Comparison of ENCODE assay signal across 15 mouse cellular contexts in the genomic region with DNA sequence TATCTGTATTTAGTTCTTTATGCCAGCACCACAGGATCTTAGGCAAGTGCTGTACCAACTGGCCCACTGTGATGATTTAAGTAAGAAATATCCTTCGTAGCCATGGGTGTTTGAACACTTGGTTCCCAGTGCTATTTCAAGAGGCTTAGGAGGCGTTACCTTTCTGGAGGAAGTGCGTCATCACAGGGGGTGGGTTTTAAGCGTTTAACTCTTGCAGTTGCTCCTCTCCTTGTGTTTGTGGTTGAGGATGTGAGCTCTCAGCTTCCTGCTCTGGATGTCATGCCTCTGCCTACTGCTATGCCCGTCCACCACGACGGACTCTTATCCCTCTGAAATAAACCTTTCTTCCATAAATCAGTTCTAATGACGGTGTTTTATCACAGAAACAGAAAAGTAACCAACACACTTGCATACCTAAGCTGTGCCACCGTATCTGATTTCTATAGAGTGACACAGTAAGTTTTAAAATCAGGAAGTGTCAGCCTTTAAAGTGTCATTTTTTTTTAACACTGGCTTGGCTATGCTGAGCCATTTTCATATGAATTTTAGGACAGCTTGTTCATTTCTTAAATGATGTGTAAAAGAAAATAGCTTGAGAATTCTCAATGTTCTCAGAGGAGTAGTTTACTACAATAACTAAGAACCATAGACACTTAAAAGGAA. TPM values are rescaled to one million over a fixed set of nuclear protein-coding genes. Genes with fewer than 3 reads are reported as not detected.
A peak's percentile ranks its signal among the peaks of the same experiment; 100 is the strongest.
DNase-seq lines count a peak whose midpoint lies in the region; ATAC-seq and TF ChIP-seq lines count a peak whose summit lies in the region.
"Had no signal": no experiment of that assay in that cellular context is flagged by ENCODE, and none has a peak within 500 bp of the region (broad histone marks: within the 10 kb centered on the region; RNA-seq: fewer than 3 reads in every experiment).

No protein-coding gene starts in this region.

- no peak overlapping the region for H3K9ac ChIP-seq in liver, embryonic 12.5 days
- no peak overlapping the region for H3K9ac ChIP-seq in MEL (ENCODE audit: control insufficient read depth, low read depth, low read length, poor library complexity, severe bottlenecking)
- no peak overlapping the region for H3K9ac ChIP-seq in kidney, embryonic 16.5 days (replicated peaks; ENCODE audit: low read length)

- H3K79me2 ChIP-seq in MEL (ENCODE audit: control insufficient read depth, insufficient read depth, low read length, poor library complexity): no peaks in the 10 kb centered on the region

- H3K4me2 ChIP-seq in liver, embryonic 12.5 days: peak overlapping the region; percentile 32
- H3K4me2 ChIP-seq in kidney, embryonic 16.5 days (replicated peaks; ENCODE audit: low read depth, low read length): no peak overlapping the region
- H3K4me2 ChIP-seq: heart, embryonic 11.5 days had no signal

- H3K4me3 ChIP-seq in liver, embryonic 12.5 days: 0 out of 2 replicates have a peak overlapping the region, but pooled peaks have one; percentile 9
- H3K4me3 ChIP-seq in MEL (ENCODE audit: control insufficient read depth in 1 of 2, insufficient read depth in 1 of 2, low read depth in 2 of 2, low read length in 2 of 2): no peak overlapping the region
- no peak overlapping the region for H3K4me3 ChIP-seq in kidney, embryonic 16.5 days (ENCODE audit: low read length)
- H3K4me3 ChIP-seq in thymus, adult 2 months (ENCODE audit: control insufficient read depth, insufficient read depth, low read length): no peak overlapping the region

- H3K27me3 ChIP-seq in liver, embryonic 12.5 days (replicated peaks): peaks cover 14% of the 10 kb centered on the region; the same call in 1 of the 2 replicates
- peaks cover 4 to 8% of the 10 kb centered on the region in 2 experiments; a peak in 3 of 4 replicates for H3K27me3 ChIP-seq in MEL (ENCODE audit: control insufficient read depth in 1 of 2, insufficient read depth in 2 of 2, low read length in 2 of 2)
- no peaks in the 10 kb centered on the region for H3K27me3 ChIP-seq in kidney, embryonic 16.5 days (ENCODE audit: insufficient read depth, low read length)
- no peaks in the 10 kb centered on the region for H3K27me3 ChIP-seq in thymus, adult 2 months (ENCODE audit: control insufficient read depth, insufficient read depth, low read length)

- WGBS in liver, embryonic 12.5 days (ENCODE audit: insufficient replicate concordance): 49% methylated on average over 9 of the region's 9 CpGs
- 61% methylated on average over 9 of the region's 9 CpGs for WGBS in kidney, embryonic 16.5 days
- 32% methylated on average over 9 of the region's 9 CpGs for WGBS in thymus, adult 2 months

- no peak for DNase-seq in liver
- peak; percentile 63 for DNase-seq in MEL (ENCODE audit: low read depth, low spot score)
- DNase-seq in induced T-regulatory cell, adult 2 months (ENCODE audit: low read depth): peak; percentile 51
- no peak for DNase-seq in spleen, postnatal 14 days (ENCODE audit: low spot score in 2 of 2)
- no peak for DNase-seq in thymus, adult 2 months
- DNase-seq: cerebellum, adult 18-20 months; heart, postnatal 36 days; right cerebral cortex, postnatal 14 days; thymus, postnatal 36 days had no signal

- no peak for TF ChIP-seq RAD21 in MEL (IDR thresholded peaks at IDR 0.05; ENCODE audit: low read depth, low read length)

- TF ChIP-seq EP300 in MEL (IDR thresholded peaks at IDR 0.05; ENCODE audit: low read depth in 1 of 2, low read length in 2 of 2): no peak

- TF ChIP-seq CTCF in MEL (IDR thresholded peaks at IDR 0.05 in 2 of 3, conservative IDR thresholded peaks at IDR 0.05 in 1 of 3; ENCODE audit: control insufficient read depth in 1 of 3, insufficient read depth in 1 of 3, low read depth in 2 of 3, low read length in 3 of 3, poor library complexity in 1 of 3, severe bottlenecking in 1 of 3): no peak
- TF ChIP-seq CTCF in thymus, adult 2 months (IDR thresholded peaks at IDR 0.05; ENCODE audit: borderline replicate concordance, control insufficient read depth, extremely low read depth, insufficient read depth, low read length, poor library complexity): no peak

- H3K36me3 ChIP-seq in liver, embryonic 12.5 days: no peaks in the 10 kb centered on the region
- peaks cover 0 to 7% of the 10 kb centered on the region in 2 experiments; a peak in 2 of 4 replicates for H3K36me3 ChIP-seq in MEL (ENCODE audit: control insufficient read depth in 1 of 2, insufficient read depth in 2 of 2, low read length in 2 of 2)
- no peaks in the 10 kb centered on the region for H3K36me3 ChIP-seq in kidney, embryonic 16.5 days (ENCODE audit: insufficient read depth, low read length)
- no peaks in the 10 kb centered on the region for H3K36me3 ChIP-seq in thymus, adult 2 months (ENCODE audit: control insufficient read depth, insufficient read depth, low read length)

- H3K27ac ChIP-seq in liver, embryonic 12.5 days: no peak overlapping the region
- no peak overlapping the region for H3K27ac ChIP-seq in MEL (ENCODE audit: control insufficient read depth, low read depth, low read length)
- H3K27ac ChIP-seq in kidney, embryonic 16.5 days (ENCODE audit: low read length): no peak overlapping the region
- no peak overlapping the region for H3K27ac ChIP-seq in thymus, adult 2 months (ENCODE audit: control insufficient read depth, insufficient read depth, low read length)
- H3K27ac ChIP-seq: kidney, postnatal 0 days had no signal

- ATAC-seq in liver, embryonic 12.5 days: no peak
- peak; percentile 95 for ATAC-seq in monocyte, adult 5-6 weeks (replicated peaks; ENCODE audit: insufficient number of reproducible peaks, low FRiP score, low TSS enrichment, poor library complexity, severe bottlenecking)
- no peak for ATAC-seq in kidney, embryonic 16.5 days (ENCODE audit: low FRiP score, low TSS enrichment)
- ATAC-seq: forebrain, embryonic 16.5 days had no signal

- peaks cover 21% of the 10 kb centered on the region for H3K4me1 ChIP-seq in liver, embryonic 12.5 days
- H3K4me1 ChIP-seq in MEL (ENCODE audit: control insufficient read depth in 1 of 2, insufficient read depth in 2 of 2, low read length in 2 of 2): peaks cover 3 to 12% of the 10 kb centered on the region in 2 experiments; a peak in 2 of 4 replicates
- H3K4me1 ChIP-seq in kidney, embryonic 16.5 days (ENCODE audit: insufficient read depth, low read length): no peaks in the 10 kb centered on the region
- H3K4me1 ChIP-seq in thymus, adult 2 months (replicated peaks; ENCODE audit: control insufficient read depth, insufficient read depth, low read length): peaks cover 5% of the 10 kb centered on the region

- H3K9me3 ChIP-seq in liver, embryonic 12.5 days (replicated peaks): no peaks in the 10 kb centered on the region
- no peaks in the 10 kb centered on the region for H3K9me3 ChIP-seq in MEL (replicated peaks; ENCODE audit: insufficient read depth, low read length)
- H3K9me3 ChIP-seq in kidney, embryonic 16.5 days (ENCODE audit: low read length): no peaks in the 10 kb centered on the region

- no peak for TF ChIP-seq POLR2A in MEL (IDR thresholded peaks at IDR 0.05; ENCODE audit: control insufficient read depth in 1 of 2, insufficient read depth in 1 of 2, low read depth in 1 of 2, low read length in 2 of 2, poor library complexity in 1 of 2)
- no peak for TF ChIP-seq POLR2A in thymus, adult 2 months (IDR thresholded peaks at IDR 0.05; ENCODE audit: control insufficient read depth, extremely low read depth, insufficient read depth, low read length, poor library complexity)

TF ChIP-seq in MEL, 35 proteins besides CTCF, POLR2A, EP300 and RAD21:
- TF ChIP-seq ZNF384 (IDR thresholded peaks at IDR 0.05; ENCODE audit: low read depth, low read length) (peak; percentile 85), ETS1 (IDR thresholded peaks at IDR 0.05; ENCODE audit: low read depth, low read length) (no peak), RCOR1 (IDR thresholded peaks at IDR 0.05; ENCODE audit: low read depth, low read length) (peak; percentile 78), MEF2A (IDR thresholded peaks at IDR 0.05; ENCODE audit: extremely low read depth, insufficient replicate concordance, low read depth, low read length, poor library complexity, severe bottlenecking) (no peak), GATA1 (IDR thresholded peaks at IDR 0.05; ENCODE audit: low read depth, low read length) (peak; percentile 58), ZMIZ1 (IDR thresholded peaks at IDR 0.05; ENCODE audit: low read depth, low read length) (no peak), ZKSCAN1 (IDR thresholded peaks at IDR 0.05; ENCODE audit: low read depth, low read length) (no peak), NELFE (IDR thresholded peaks at IDR 0.05; ENCODE audit: low read depth, low read length) (no peak), TCF12 (IDR thresholded peaks at IDR 0.05; ENCODE audit: low read depth, low read length) (no peak), POLR2AphosphoS5 (IDR thresholded peaks at IDR 0.05; ENCODE audit: borderline replicate concordance, low read depth, low read length) (no peak), MXI1 (IDR thresholded peaks at IDR 0.05; ENCODE audit: low read depth, low read length) (no peak), ZC3H11A (IDR thresholded peaks at IDR 0.05; ENCODE audit: low read depth, low read length) (no peak), HCFC1 (IDR thresholded peaks at IDR 0.05; ENCODE audit: low read depth, low read length) (no peak), JUND (IDR thresholded peaks at IDR 0.05; ENCODE audit: low read depth, low read length) (no peak)

RNA-seq across cellular contexts. Expression of gene Fam241a, which starts 22.0 kb away (rescaled TPM):
- polyA plus RNA-seq in liver, embryonic 12.5 days (2016; fragmentation: Nextera tagmentation; extraction: Ambion mirVana): 61.8 and 62.3 TPM in 2 replicates
- total RNA-seq in MEL (2012; rRNA removed): 22.2 and 30.2 TPM in 2 replicates
- polyA plus RNA-seq in MEL (2012; ENCODE audit: insufficient read depth in 1 of 2, insufficient read length in 2 of 2, low read depth in 1 of 2, low replicate concordance in 2 of 2, missing spikeins in 1 of 2): 10 to 100 TPM in 1 of 2 experiments, not detected in 1; 32.0 TPM
- total RNA-seq in monocyte, adult 5-6 weeks (2017): 7.6 to 19.3 TPM (median 16.4 TPM) in 3 replicates
- polyA plus RNA-seq in kidney, embryonic 16.5 days (2015; fragmentation: Nextera tagmentation; extraction: Ambion mirVana): 3.7 and 5.0 TPM in 2 replicates
- polyA plus RNA-seq in thymus, adult 2 months (2012; rRNA removed): 4.8 and 5.7 TPM in 2 replicates

Comparison
In these comparisons a context has a peak if more than half of its experiments do, and no peak if none do; other contexts are left out.
1. DNase-seq: peak in MEL (single experiment) and induced T-regulatory cell, adult 2 months (single experiment); none in liver (single experiment), spleen, postnatal 14 days (0 of 2) and thymus, adult 2 months (single experiment).